Mouse (Mus musculus) mammary gland, adult 2 months (tissue): ENCODE data around the gene Prkcz. TPM values are rescaled to one million over a fixed set of nuclear protein-coding genes. Genes with fewer than 3 reads are reported as not detected.

ENCODE experiments used
- polyA plus RNA-seq: library from polyadenylated mRNA; depleted of rRNA; stranded (reverse); fragments of >200 nt; gene quantifications from 2 replicates; pipeline ENCODE4 v1.2.3, GENCODE M21; 2012; ENCODE audit warnings: low replicate concordance; rRNA removed

The Prkcz gene
- 4.2 TPM in 2 replicates for polyA plus RNA-seq

GRCm38 (mm10) chr4:155361303-155361791 is at the start of gene Prkcz:
Gene Prkcz (minus strand): TSS chr4:155361361.

GRCm38 (mm10) chr4:155409058-155409776 is 48.1 kb upstream of the Prkcz start, which contains the start of gene Cfap74:
Gene Cfap74 (plus strand): TSS chr4:155409190.

GRCm38 (mm10) chr4:155397511-155398221 is 36.5 kb upstream of the Prkcz start, which contains the start of gene Gabrd:
Gene Gabrd (minus strand): TSS chr4:155398112.

GRCm38 (mm10) chr4:155249648-155250351 is 111.4 kb downstream of the Prkcz start, which contains the start of gene Faap20:
Gene Faap20 (plus strand): TSS chr4:155249802.

GRCm38 (mm10) chr4:155222552-155222840 is 138.7 kb downstream of the Prkcz start, which contains the start of gene Ski:
Gene Ski (minus strand): TSS chr4:155222592.

Other genes starting within 250 kb of the Prkcz start
- gene Ski, start 138.8 kb downstream of the Prkcz start, polyA plus RNA-seq: 60.1 and 102 TPM in 2 replicates
- gene Faap20, start 111.6 kb downstream of the Prkcz start, polyA plus RNA-seq: 91.2 and 93.4 TPM in 2 replicates
- gene Gabrd, start 36.8 kb upstream of the Prkcz start, polyA plus RNA-seq: 0.20 and 0.55 TPM in 2 replicates
- 0.47 and 0.73 TPM in 2 replicates for gene Cfap74, start 47.8 kb upstream of the Prkcz start, polyA plus RNA-seq
- gene Tmem52, start 107.8 kb upstream of the Prkcz start, polyA plus RNA-seq: 3.0 and 82.0 TPM in 2 replicates
- gene Gnb1, start 130.0 kb upstream of the Prkcz start, polyA plus RNA-seq: 572 and 1,051 TPM in 2 replicates
- 187 and 214 TPM in 2 replicates for gene Nadk, start 201.0 kb upstream of the Prkcz start, polyA plus RNA-seq
- 9.1 and 11.8 TPM in 2 replicates for gene Slc35e2, start 240.1 kb upstream of the Prkcz start, polyA plus RNA-seq